Mouse (Mus musculus): ENCODE measurements at regions not wholly inside any gene's neighbourhood (a gene's known extent, or its start where the extent isn't known, plus 50 kb on each side); places are given as distances from the start of the nearest gene placed in this dataset.

GRCm38 (mm10) chrX:12425566-12425965 is 162.0 kb upstream of the Atp6ap2 start:
- Histone ChIP-seq H3K36me3 (ENCODE audit: control insufficient read depth, insufficient read depth, low read length) (no peaks in the 10 kb centered on the region), H3K4me3 (ENCODE audit: low read depth, low read length) (no peak overlapping the region), H3K27me3 (ENCODE audit: control insufficient read depth, insufficient read depth, low read length) (no peaks in the 10 kb centered on the region), H3K4me1 (ENCODE audit: control insufficient read depth, insufficient read depth, low read length) (no peaks in the 10 kb centered on the region), H3K4me2 (ENCODE audit: low read depth) (no peak overlapping the region), H3K9me3 (ENCODE audit: control insufficient read depth, low read length) (no peaks in the 10 kb centered on the region), H3K27ac (ENCODE audit: low read depth, low read length) (no peak overlapping the region), H3K9ac (ENCODE audit: low read length) (no peak overlapping the region)
- no peak for DNase-seq (ENCODE audit: low spot score)
- 81% methylated on average over 6 of the region's 6 CpGs for WGBS
- no peak for ATAC-seq (ENCODE audit: insufficient read depth, low FRiP score, low TSS enrichment)

DNA sequence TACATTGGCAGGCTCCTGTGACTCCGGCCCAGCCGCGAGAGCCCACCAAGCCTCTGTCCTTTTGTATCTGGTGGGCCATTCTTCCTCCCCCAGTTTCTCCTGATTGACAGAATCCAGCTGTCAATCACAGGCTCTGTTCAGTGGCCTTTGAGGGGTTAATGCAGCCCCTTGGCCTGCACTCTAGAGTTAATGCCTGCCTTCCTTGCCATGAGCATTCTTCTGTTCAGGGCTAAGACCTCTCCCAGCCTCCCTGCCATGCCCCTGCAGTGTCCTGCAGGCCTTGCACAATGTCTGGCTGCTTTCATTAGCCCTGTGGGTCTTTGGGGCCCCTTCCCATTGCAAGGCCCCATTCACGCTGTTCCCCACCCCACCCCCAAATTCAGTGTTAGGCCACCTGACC is 160.9 kb upstream of the Atp6ap2 start:
- no peaks in the 10 kb centered on the region for H3K36me3 ChIP-seq (ENCODE audit: control insufficient read depth, insufficient read depth, low read length)
- WGBS: 68% methylated on average over 4 of the region's 4 CpGs

GRCm38 (mm10) chrX:12432289-12432688 is 155.3 kb upstream of the Atp6ap2 start:
- no peaks in the 10 kb centered on the region for H3K4me1 ChIP-seq (ENCODE audit: control insufficient read depth, insufficient read depth, low read length)

More for the DNA sequence above, 160.9 kb upstream of the Atp6ap2 start:
- Histone ChIP-seq H3K27ac (ENCODE audit: low read depth, low read length) (no peak overlapping the region), H3K9ac (ENCODE audit: low read length) (no peak overlapping the region), H3K4me2 (ENCODE audit: low read depth) (no peak overlapping the region), H3K4me3 (ENCODE audit: low read depth, low read length) (no peak overlapping the region), H3K4me1 (ENCODE audit: control insufficient read depth, insufficient read depth, low read length) (no peaks in the 10 kb centered on the region), H3K9me3 (ENCODE audit: control insufficient read depth, low read length) (no peaks in the 10 kb centered on the region), H3K27me3 (ENCODE audit: control insufficient read depth, insufficient read depth, low read length) (no peaks in the 10 kb centered on the region)
- ATAC-seq (ENCODE audit: insufficient read depth, low FRiP score, low TSS enrichment) (no peak), DNase-seq (ENCODE audit: low spot score) (no peak)

DNA sequence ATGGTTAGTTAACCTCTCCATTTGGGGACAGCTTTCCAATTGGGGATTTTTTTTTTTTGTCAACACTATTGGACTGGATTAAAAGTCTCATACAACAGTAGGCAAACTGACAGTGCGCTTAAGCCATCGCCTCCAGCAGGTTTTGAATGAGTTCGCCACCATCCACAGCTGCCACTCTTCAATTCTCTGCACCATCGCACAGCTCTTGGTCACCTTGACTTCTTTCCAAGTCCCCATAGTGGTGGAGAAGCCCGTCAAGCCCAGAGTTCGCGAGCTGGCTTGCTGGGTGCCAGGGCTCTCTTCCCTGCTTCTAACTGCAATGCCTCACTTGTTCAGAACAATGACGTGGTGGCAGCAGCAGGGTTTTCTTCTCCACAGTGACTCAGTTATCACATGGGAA is 151.9 kb upstream of the Atp6ap2 start:
- Histone ChIP-seq H3K9ac (ENCODE audit: low read length) (no peak overlapping the region), H3K4me3 (ENCODE audit: low read depth, low read length) (no peak overlapping the region), H3K27me3 (ENCODE audit: control insufficient read depth, insufficient read depth, low read length) (no peaks in the 10 kb centered on the region), H3K36me3 (ENCODE audit: control insufficient read depth, insufficient read depth, low read length) (no peaks in the 10 kb centered on the region), H3K9me3 (ENCODE audit: control insufficient read depth, low read length) (no peaks in the 10 kb centered on the region), H3K27ac (ENCODE audit: low read depth, low read length) (no peak overlapping the region), H3K4me1 (ENCODE audit: control insufficient read depth, insufficient read depth, low read length) (no peaks in the 10 kb centered on the region), H3K4me2 (ENCODE audit: low read depth) (no peak overlapping the region)
- WGBS: 73% methylated on average over 8 of the region's 8 CpGs
- DNase-seq (ENCODE audit: low spot score) (no peak), ATAC-seq (ENCODE audit: insufficient read depth, low FRiP score, low TSS enrichment) (no peak)

More at GRCm38 (mm10) chrX:12432289-12432688, 155.3 kb upstream of the Atp6ap2 start:
- no peak for DNase-seq (ENCODE audit: low spot score)
- H3K4me3 ChIP-seq (ENCODE audit: low read depth, low read length): no peak overlapping the region
- no peak overlapping the region for H3K27ac ChIP-seq (ENCODE audit: low read depth, low read length)
- no peaks in the 10 kb centered on the region for H3K9me3 ChIP-seq (ENCODE audit: control insufficient read depth, low read length)
- H3K4me2 ChIP-seq (ENCODE audit: low read depth): no peak overlapping the region
- no peak for ATAC-seq (ENCODE audit: insufficient read depth, low FRiP score, low TSS enrichment)
- no peaks in the 10 kb centered on the region for H3K27me3 ChIP-seq (ENCODE audit: control insufficient read depth, insufficient read depth, low read length)
- H3K9ac ChIP-seq (ENCODE audit: low read length): no peak overlapping the region
- WGBS: 82% methylated on average over 2 of the region's 2 CpGs
- H3K36me3 ChIP-seq (ENCODE audit: control insufficient read depth, insufficient read depth, low read length): no peaks in the 10 kb centered on the region

DNA sequence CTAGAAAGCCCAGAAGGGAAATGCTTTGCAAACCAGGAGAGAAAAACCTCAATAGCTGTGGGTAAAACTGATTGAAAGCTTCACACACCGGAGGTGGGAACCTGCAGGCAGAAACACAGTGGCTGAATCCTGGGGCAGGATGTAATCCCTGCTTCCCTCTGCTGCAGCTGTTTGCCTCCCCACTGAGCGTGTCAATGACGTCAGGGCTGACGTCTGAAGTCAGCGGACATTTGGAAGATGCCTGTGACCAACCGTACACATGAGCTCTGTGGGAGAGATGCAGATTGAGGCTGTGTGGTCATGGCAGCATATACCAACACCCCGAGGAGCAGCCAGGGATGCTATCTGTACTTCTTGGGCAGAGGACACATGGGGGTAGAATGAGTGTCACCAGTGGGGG is 151.5 kb upstream of the Atp6ap2 start:
- 40% methylated on average over 7 of the region's 7 CpGs for WGBS
- no peak overlapping the region for H3K9ac ChIP-seq (ENCODE audit: low read length)
- no peaks in the 10 kb centered on the region for H3K9me3 ChIP-seq (ENCODE audit: control insufficient read depth, low read length)
- H3K4me3 ChIP-seq (ENCODE audit: low read depth, low read length): no peak overlapping the region
- H3K27ac ChIP-seq (ENCODE audit: low read depth, low read length): no peak overlapping the region
- DNase-seq (ENCODE audit: low spot score): peak; percentile 31
- H3K36me3 ChIP-seq (ENCODE audit: control insufficient read depth, insufficient read depth, low read length): no peaks in the 10 kb centered on the region
- no peak for ATAC-seq (ENCODE audit: insufficient read depth, low FRiP score, low TSS enrichment)
- H3K4me2 ChIP-seq (ENCODE audit: low read depth): no peak overlapping the region
- H3K27me3 ChIP-seq (ENCODE audit: control insufficient read depth, insufficient read depth, low read length): no peaks in the 10 kb centered on the region
- no peaks in the 10 kb centered on the region for H3K4me1 ChIP-seq (ENCODE audit: control insufficient read depth, insufficient read depth, low read length)

- H3K4me1 ChIP-seq (ENCODE audit: control insufficient read depth, insufficient read depth, low read length): no peaks in the 10 kb centered on the region
- H3K36me3 ChIP-seq (ENCODE audit: control insufficient read depth, insufficient read depth, low read length): no peaks in the 10 kb centered on the region
- no peak overlapping the region for H3K27ac ChIP-seq (ENCODE audit: low read depth, low read length)
- 82% methylated on average over 12 of the region's 12 CpGs for WGBS
- no peaks in the 10 kb centered on the region for H3K27me3 ChIP-seq (ENCODE audit: control insufficient read depth, insufficient read depth, low read length)
- no peaks in the 10 kb centered on the region for H3K9me3 ChIP-seq (ENCODE audit: control insufficient read depth, low read length)
- no peak for ATAC-seq (ENCODE audit: insufficient read depth, low FRiP score, low TSS enrichment)
- H3K4me3 ChIP-seq (ENCODE audit: low read depth, low read length): no peak overlapping the region
- no peak overlapping the region for H3K9ac ChIP-seq (ENCODE audit: low read length)
- no peak overlapping the region for H3K4me2 ChIP-seq (ENCODE audit: low read depth)
- no peak for DNase-seq (ENCODE audit: low spot score)
Measured at GRCm38 (mm10) chrX:12439447-12439846, 148.2 kb upstream of the Atp6ap2 start.

- DNase-seq (ENCODE audit: low spot score): no peak
- Histone ChIP-seq H3K36me3 (ENCODE audit: control insufficient read depth, insufficient read depth, low read length) (no peaks in the 10 kb centered on the region), H3K27ac (ENCODE audit: low read depth, low read length) (no peak overlapping the region), H3K27me3 (ENCODE audit: control insufficient read depth, insufficient read depth, low read length) (no peaks in the 10 kb centered on the region), H3K4me1 (ENCODE audit: control insufficient read depth, insufficient read depth, low read length) (no peaks in the 10 kb centered on the region), H3K4me2 (ENCODE audit: low read depth) (no peak overlapping the region), H3K4me3 (ENCODE audit: low read depth, low read length) (no peak overlapping the region), H3K9me3 (ENCODE audit: control insufficient read depth, low read length) (no peaks in the 10 kb centered on the region), H3K9ac (ENCODE audit: low read length) (no peak overlapping the region)
- no peak for ATAC-seq (ENCODE audit: insufficient read depth, low FRiP score, low TSS enrichment)
- 77% methylated on average over 5 of the region's 5 CpGs for WGBS
Measured at GRCm38 (mm10) chrX:12443794-12444193, 143.8 kb upstream of the Atp6ap2 start.

DNA sequence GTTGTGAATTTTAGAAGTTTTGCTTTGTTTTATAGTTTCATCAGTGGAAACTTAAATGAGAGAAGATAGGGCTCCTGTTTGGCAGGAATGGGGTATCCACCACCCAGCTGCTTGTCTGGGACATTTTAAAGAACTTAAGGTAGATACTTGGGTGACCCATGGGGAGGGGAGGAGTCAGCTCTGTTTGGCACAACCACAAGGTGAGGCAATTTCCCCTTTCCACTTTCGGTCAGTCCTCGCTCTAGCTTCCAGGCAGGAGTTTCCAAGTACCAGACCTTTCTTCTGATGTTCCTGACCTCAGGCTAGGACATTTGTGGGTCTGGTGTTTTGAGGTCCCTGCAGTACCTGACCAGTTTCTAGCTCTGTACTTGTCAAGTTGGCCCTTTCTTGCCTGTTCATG is 142.5 kb upstream of the Atp6ap2 start:
- DNase-seq (ENCODE audit: low spot score) (no peak), ATAC-seq (ENCODE audit: insufficient read depth, low FRiP score, low TSS enrichment) (no peak)
- 86% methylated on average over 2 of the region's 2 CpGs for WGBS
- Histone ChIP-seq H3K4me2 (ENCODE audit: low read depth) (no peak overlapping the region), H3K9me3 (ENCODE audit: control insufficient read depth, low read length) (no peaks in the 10 kb centered on the region), H3K4me3 (ENCODE audit: low read depth, low read length) (no peak overlapping the region), H3K9ac (ENCODE audit: low read length) (no peak overlapping the region), H3K27ac (ENCODE audit: low read depth, low read length) (no peak overlapping the region), H3K36me3 (ENCODE audit: control insufficient read depth, insufficient read depth, low read length) (no peaks in the 10 kb centered on the region), H3K4me1 (ENCODE audit: control insufficient read depth, insufficient read depth, low read length) (no peaks in the 10 kb centered on the region), H3K27me3 (ENCODE audit: control insufficient read depth, insufficient read depth, low read length) (no peaks in the 10 kb centered on the region)

DNA sequence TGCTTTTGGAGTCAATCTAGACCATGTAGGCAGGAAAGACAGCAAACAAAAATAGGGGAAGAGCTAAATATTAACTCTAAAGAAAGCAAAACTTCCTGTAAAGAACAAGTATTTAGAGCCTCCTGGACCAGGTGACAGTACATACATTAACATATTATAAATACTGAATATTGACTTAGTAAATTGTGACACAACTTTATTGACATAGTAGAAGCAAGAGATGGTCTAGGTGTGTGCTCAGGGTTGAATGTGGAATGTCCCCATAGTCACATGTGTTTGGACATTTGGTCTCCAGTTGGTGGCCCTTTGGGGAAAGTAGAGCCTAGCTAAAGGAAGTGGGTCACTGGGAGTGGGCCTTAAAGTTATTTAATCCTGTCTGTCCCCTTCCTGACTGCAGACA is 139.6 kb upstream of the Atp6ap2 start:
- DNase-seq (ENCODE audit: low spot score): no peak
- no peak overlapping the region for H3K27ac ChIP-seq (ENCODE audit: low read depth, low read length)
- no peaks in the 10 kb centered on the region for H3K27me3 ChIP-seq (ENCODE audit: control insufficient read depth, insufficient read depth, low read length)
- H3K36me3 ChIP-seq (ENCODE audit: control insufficient read depth, insufficient read depth, low read length): no peaks in the 10 kb centered on the region
- H3K4me1 ChIP-seq (ENCODE audit: control insufficient read depth, insufficient read depth, low read length): no peaks in the 10 kb centered on the region
- H3K4me2 ChIP-seq (ENCODE audit: low read depth): no peak overlapping the region
- no peaks in the 10 kb centered on the region for H3K9me3 ChIP-seq (ENCODE audit: control insufficient read depth, low read length)
- ATAC-seq (ENCODE audit: insufficient read depth, low FRiP score, low TSS enrichment): no peak
- no peak overlapping the region for H3K9ac ChIP-seq (ENCODE audit: low read length)
- H3K4me3 ChIP-seq (ENCODE audit: low read depth, low read length): no peak overlapping the region

Measured in neural tube, embryonic 11.5 days (tissue).